Mouse (Mus musculus) limb, embryonic 12.5 days (tissue): ENCODE data around the gene Gm20388. TPM values are rescaled to one million over a fixed set of nuclear protein-coding genes. Genes with fewer than 3 reads are reported as not detected.

Source experiments
- ATAC-seq: fragments of 200-750 bp; cut with Nextera tagmentation; 2 replicates; pipeline ENCODE4 v1.8.0; 2017; ENCODE audit warnings: low read depth, moderate TSS enrichment; ENCODE audit not compliant: insufficient number of reproducible peaks, insufficient read depth, low FRiP score, low TSS enrichment
- H3K27ac ChIP-seq: fragments of 300-500 bp; sonication (generic); 2 replicates; pipeline ENCODE4 v1.5.1; 2016; ENCODE audit warnings: mild to moderate bottlenecking, moderate library complexity
- H3K27me3 ChIP-seq: fragments of 300-500 bp; sonication (generic); 2 replicates; pipeline ENCODE4 v1.6.1; 2016; ENCODE audit warnings: mild to moderate bottlenecking, moderate library complexity
- H3K36me3 ChIP-seq: fragments of 300-500 bp; sonication (generic); 2 replicates; pipeline ENCODE4 v1.6.1; 2016; ENCODE audit warnings: mild to moderate bottlenecking, moderate library complexity
- H3K4me1 ChIP-seq: fragments of 300-500 bp; sonication (generic); replicated peaks from 2 replicates; pipeline ENCODE4 v1.6.1; 2016
- H3K4me2 ChIP-seq: fragments of 300-500 bp; sonication (generic); 2 replicates; pipeline ENCODE4 v1.6.1; 2016; ENCODE audit warnings: mild to moderate bottlenecking, moderate library complexity
- H3K4me3 ChIP-seq: fragments of 300-500 bp; sonication (generic); replicated peaks from 2 replicates; pipeline ENCODE4 v1.5.1; 2016; ENCODE audit warnings: mild to moderate bottlenecking
- H3K9ac ChIP-seq: fragments of 300-500 bp; sonication (generic); replicated peaks from 2 replicates; pipeline ENCODE4 v1.6.1; 2016; ENCODE audit warnings: mild to moderate bottlenecking, moderate library complexity
- H3K9me3 ChIP-seq: fragments of 300-500 bp; sonication (generic); 2 replicates; pipeline ENCODE4 v1.6.1; 2016; ENCODE audit warnings: mild to moderate bottlenecking, moderate library complexity
- WGBS: fragments of 180-500 bp; shearing (Covaris S2); methylation state at CpG from one replicate; pipeline ENCODE4 v1.1.7; 2016; 5-methylcytosine and 5-hydroxymethylcytosine counted together
- polyA plus RNA-seq: library from polyadenylated mRNA; unstranded; fragments of >200 nt; fragmentation: Nextera tagmentation; extraction: Ambion mirVana; gene quantifications from 2 replicates; pipeline ENCODE4 v1.2.1, GENCODE M21; 2016

Gm20388 gene
- polyA plus RNA-seq, 1 experiment from 2014 or later: not detected

DNA sequence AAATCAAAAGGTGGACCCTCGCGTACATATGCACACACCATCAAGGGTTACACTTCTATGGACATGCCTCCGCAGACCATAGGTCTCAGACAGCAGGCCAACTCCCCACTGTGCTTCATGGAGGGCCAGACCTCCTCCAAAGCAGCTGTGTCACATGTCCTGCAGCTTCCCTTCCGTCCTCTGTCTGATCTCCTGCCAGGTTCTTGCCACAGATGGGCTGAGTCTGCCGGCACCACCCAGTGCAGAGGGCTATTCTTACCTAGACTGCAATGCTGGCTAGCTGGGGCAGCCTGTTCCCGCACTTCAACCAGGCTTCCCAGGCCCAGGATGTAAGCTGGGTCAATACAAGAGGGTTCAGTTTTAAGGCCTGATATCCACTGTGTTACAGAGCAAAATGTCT lies 4464.5 kb downstream of the Gm20388 start:
- Histone ChIP-seq H3K9ac (no peak overlapping the region), H3K9me3 (no peaks in the 10 kb centered on the region), H3K4me2 (no peak overlapping the region), H3K27me3 (no peaks in the 10 kb centered on the region), H3K4me3 (no peak overlapping the region), H3K4me1 (no peaks in the 10 kb centered on the region), H3K27ac (no peak overlapping the region), H3K36me3 (no peaks in the 10 kb centered on the region)
- 78% methylated on average over 6 of the region's 6 CpGs for WGBS
- no peak for ATAC-seq

DNA sequence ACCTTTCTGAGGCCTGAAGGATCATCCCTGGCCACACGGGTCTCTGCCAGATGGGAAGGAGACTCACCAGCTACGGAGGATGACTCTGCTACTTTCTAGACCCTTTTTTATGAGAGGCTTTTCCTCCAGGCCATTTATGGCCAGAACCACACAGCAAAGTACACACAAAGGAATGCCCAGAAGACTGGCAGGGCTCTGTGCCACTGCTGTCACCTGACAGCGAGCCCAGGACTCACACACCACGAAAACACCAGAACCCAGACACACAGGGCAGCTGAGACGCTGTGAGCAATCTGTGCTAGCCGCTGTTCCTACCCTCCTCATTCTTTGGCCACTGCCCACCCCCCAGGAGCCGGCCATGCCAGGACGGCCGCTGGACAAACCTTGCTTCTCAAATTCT lies 4465.1 kb downstream of the Gm20388 start:
- H3K36me3 ChIP-seq: no peaks in the 10 kb centered on the region
- H3K27ac ChIP-seq: no peak overlapping the region
- H3K9ac ChIP-seq: 0 out of 2 replicates have a peak overlapping the region, but pooled peaks have one; percentile 24
- no peaks in the 10 kb centered on the region for H3K27me3 ChIP-seq
- no peaks in the 10 kb centered on the region for H3K9me3 ChIP-seq
- H3K4me3 ChIP-seq: no peak overlapping the region
- 78% methylated on average over 9 of the region's 9 CpGs for WGBS
- no peak for ATAC-seq
- H3K4me1 ChIP-seq: no peaks in the 10 kb centered on the region
- no peak overlapping the region for H3K4me2 ChIP-seq

DNA sequence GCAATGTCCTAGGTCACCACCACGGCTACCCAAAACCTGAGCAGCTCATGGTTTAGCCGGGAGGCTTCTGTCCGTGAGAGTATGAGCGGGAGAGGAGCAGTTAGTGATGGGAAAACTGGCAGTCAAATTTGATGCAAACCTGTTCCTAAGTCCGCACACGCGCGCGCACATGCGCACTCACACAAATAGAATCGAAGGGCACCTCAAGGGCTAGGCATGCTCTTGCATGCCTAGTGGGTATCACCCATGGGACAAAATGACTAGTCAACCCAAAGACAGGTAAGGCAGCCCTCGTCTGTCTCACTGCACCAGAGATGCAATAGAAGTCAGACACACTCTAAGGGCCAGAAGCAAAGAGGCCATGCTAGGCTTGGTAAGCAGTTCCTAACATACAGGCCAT lies 4465.8 kb downstream of the Gm20388 start:
- no peaks in the 10 kb centered on the region for H3K9me3 ChIP-seq
- H3K4me1 ChIP-seq: no peaks in the 10 kb centered on the region
- H3K9ac ChIP-seq: no peak overlapping the region
- no peaks in the 10 kb centered on the region for H3K27me3 ChIP-seq
- H3K4me2 ChIP-seq: no peak overlapping the region
- H3K36me3 ChIP-seq: no peaks in the 10 kb centered on the region
- H3K4me3 ChIP-seq: no peak overlapping the region
- WGBS: 92% methylated on average over 12 of the region's 12 CpGs
- no peak overlapping the region for H3K27ac ChIP-seq
- ATAC-seq: no peak

DNA sequence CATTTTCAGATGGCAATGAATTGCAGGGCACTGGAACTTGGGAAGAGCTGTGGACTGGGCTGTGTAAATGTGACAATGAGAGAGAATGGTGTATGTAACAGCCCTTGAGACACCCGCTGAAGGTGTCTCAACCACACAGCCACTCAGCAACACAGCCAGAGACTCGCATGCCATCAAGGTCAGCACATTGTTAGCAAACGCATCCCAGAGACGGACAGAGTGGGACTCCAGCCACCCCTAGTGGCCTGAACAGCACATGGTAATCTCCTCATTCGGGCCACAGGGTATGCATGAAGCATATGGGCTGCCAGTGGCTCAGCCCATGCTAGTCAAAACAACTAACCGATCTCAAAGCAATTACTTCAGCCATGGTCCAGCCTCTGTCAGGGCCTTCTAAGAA lies 4468.6 kb downstream of the Gm20388 start:
- 71% methylated on average over 6 of the region's 6 CpGs for WGBS
- H3K4me2 ChIP-seq: no peak overlapping the region
- no peak overlapping the region for H3K27ac ChIP-seq
- no peaks in the 10 kb centered on the region for H3K9me3 ChIP-seq
- no peak overlapping the region for H3K4me3 ChIP-seq
- H3K27me3 ChIP-seq: no peaks in the 10 kb centered on the region
- no peak for ATAC-seq
- no peaks in the 10 kb centered on the region for H3K36me3 ChIP-seq
- H3K4me1 ChIP-seq: no peaks in the 10 kb centered on the region
- no peak overlapping the region for H3K9ac ChIP-seq

DNA sequence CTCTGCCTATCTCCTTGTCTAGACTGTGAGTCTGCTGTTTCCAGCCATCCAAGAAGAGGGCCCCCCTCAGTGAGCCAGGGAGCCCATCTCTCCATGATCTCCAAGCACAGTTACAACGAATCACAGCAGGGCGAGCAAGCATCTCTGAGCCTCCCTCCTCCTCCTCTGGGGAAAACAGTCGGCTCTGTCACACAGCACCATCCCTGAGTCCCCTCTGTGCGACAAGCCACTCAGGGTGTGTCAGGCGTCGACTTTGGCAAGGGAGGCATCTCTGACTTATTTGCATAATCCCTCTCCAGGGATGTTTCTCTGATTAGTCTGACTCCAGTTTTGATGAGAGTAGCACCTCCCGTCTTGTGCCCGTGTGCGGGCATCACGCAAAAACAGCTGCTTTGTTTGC lies 4471.6 kb downstream of the Gm20388 start:
- H3K36me3 ChIP-seq: no peaks in the 10 kb centered on the region
- H3K4me1 ChIP-seq: no peaks in the 10 kb centered on the region
- no peak overlapping the region for H3K4me3 ChIP-seq
- ATAC-seq: no peak
- H3K9me3 ChIP-seq: no peaks in the 10 kb centered on the region
- H3K27ac ChIP-seq: no peak overlapping the region
- no peak overlapping the region for H3K4me2 ChIP-seq
- no peaks in the 10 kb centered on the region for H3K27me3 ChIP-seq
- H3K9ac ChIP-seq: no peak overlapping the region
- 63% methylated on average over 10 of the region's 10 CpGs for WGBS

DNA sequence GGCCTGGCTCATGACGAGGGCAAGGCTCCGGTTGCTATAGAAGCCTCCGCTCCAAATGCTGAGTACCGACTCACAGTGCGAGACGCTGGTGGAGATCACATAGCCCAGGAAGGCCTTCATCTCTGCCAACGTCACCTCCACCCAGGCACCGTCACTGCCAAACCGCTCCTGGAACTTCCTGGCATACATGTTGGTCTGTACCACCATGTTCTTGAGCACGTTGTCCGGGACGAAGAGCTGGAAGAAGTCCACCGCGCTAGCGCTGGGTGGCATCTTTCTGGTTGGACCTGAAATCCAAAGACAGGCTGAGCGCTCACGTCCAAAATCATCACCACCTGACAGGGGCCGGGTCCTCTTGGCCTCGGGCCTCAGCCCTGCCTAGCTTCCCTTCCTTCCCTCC lies 4473.7 kb downstream of the Gm20388 start:
- 89% methylated on average over 19 of the region's 19 CpGs for WGBS
- no peak overlapping the region for H3K9ac ChIP-seq
- no peaks in the 10 kb centered on the region for H3K27me3 ChIP-seq
- no peak for ATAC-seq
- H3K27ac ChIP-seq: no peak overlapping the region
- no peaks in the 10 kb centered on the region for H3K36me3 ChIP-seq
- H3K9me3 ChIP-seq: no peaks in the 10 kb centered on the region
- no peaks in the 10 kb centered on the region for H3K4me1 ChIP-seq
- no peak overlapping the region for H3K4me2 ChIP-seq
- H3K4me3 ChIP-seq: no peak overlapping the region

DNA sequence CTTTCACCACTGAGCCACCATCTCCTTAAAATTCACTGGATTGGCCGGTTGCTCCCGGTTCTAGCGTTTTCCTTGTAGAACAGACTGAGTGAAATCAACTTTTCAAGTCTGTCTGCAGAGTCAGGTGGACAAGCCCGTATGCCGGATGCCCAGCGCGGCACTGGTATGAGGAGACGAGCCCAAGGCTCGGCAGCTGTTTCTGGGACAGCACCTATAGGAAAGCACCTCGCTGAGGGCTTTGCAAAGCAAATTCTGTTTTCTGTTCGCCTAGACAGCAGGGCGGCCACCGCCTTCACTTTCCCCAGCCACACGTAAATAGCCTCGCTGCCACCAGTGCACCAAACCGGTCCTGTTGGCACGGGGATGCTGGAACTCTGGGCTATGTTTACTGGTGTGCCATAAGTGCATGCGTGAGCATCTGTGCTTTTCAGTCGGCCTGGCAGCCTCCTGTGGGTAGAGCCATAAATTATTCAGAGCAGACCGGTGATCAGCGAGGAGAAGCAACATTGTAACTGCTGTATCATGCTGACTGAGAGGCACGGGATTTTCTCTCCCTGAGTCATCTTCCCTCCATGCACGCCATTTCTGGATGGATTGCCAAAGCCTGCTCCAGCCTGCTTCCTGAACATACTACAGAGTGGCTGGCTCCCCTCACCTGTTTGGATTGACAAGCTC lies 4475.7 kb downstream of the Gm20388 start:
- Histone ChIP-seq H3K4me1 (no peaks in the 10 kb centered on the region), H3K27me3 (no peaks in the 10 kb centered on the region), H3K9ac (no peak overlapping the region), H3K9me3 (no peaks in the 10 kb centered on the region), H3K36me3 (no peaks in the 10 kb centered on the region), H3K27ac (no peak overlapping the region), H3K4me3 (no peak overlapping the region), H3K4me2 (no peak overlapping the region)
- ATAC-seq: no peak
- WGBS: 81% methylated on average over 23 of the region's 23 CpGs

DNA sequence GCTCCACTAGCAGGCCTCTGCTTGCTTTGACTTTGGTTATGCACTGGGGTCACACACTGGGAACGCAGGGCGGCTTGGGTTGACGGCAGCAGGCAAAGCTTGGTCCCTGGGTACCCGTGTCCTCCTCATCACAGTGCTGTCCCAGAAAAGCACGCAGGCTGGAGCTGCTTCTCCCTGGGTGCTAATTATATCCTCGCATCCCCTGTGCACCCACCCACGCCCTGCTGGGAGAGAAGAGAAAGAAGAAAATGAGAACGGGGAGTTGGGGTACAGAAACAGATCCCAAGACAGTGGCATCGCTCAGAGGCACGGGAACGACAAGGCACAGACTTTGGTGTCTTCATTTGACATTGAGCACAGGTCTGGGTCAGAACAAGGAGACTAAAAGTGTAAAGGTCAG lies 4478.9 kb downstream of the Gm20388 start:
- H3K4me1 ChIP-seq: no peaks in the 10 kb centered on the region
- H3K9me3 ChIP-seq: no peaks in the 10 kb centered on the region
- ATAC-seq: no peak
- H3K4me3 ChIP-seq: no peak overlapping the region
- no peak overlapping the region for H3K4me2 ChIP-seq
- no peaks in the 10 kb centered on the region for H3K27me3 ChIP-seq
- no peak overlapping the region for H3K27ac ChIP-seq
- WGBS: 88% methylated on average over 11 of the region's 11 CpGs
- H3K36me3 ChIP-seq: no peaks in the 10 kb centered on the region
- no peak overlapping the region for H3K9ac ChIP-seq

DNA sequence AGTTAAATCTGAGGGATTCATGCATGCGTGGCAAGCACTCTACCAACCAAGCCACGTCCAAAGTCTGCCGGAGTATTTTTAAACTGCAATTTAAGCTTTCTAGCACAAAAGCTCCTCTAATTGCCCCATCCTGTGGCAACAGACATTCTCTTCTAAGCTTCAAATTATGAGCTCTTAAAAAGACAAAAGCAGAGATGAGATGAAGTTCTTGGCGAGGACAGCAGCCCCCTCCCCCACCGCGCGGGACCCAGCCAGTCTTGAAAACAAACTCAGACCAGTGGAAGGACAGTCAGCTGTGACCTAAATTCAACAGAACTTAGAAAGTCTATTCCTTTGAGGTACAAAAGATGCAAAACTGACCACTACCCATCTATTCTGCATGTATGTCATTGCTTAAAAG lies 4480.6 kb downstream of the Gm20388 start:
- Histone ChIP-seq H3K27ac (no peak overlapping the region), H3K27me3 (no peaks in the 10 kb centered on the region)
- 88% methylated on average over 7 of the region's 7 CpGs for WGBS

DNA sequence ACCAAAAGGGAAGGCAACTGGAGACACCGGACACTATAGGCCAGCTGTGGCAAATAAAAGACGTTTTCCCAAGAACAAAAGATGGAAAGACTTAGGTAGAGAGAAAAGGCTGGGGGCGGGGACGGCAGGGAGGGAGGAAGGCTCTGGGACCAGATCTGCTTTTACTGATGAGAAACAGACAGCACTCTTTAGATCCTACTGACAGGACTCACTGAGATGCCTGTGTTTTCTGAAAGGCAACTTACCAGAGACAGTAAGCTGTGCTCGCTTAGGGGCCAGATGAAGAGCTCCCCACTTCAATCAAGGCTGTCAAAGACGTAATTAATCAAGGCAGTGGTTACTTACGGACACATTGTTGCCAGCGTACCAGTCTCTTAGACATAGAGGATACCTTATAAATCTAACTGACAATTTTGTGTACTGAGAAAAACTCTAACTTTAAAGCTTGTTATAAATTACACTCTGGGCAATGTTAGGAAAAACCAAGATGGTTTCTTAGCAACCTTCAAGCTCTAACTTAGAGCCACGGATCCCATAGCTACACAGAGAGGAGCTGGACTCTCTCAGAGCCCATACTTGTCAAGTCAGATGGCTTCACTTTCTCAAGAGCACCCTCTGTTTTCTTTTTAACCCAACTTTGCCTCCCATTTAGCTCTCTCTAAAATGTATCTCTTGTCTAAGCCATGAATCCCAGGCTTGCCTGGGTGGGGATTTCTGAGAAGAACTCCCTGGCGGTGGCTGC lies 4481.8 kb downstream of the Gm20388 start:
- no peaks in the 10 kb centered on the region for H3K27me3 ChIP-seq
- H3K4me2 ChIP-seq: no peak overlapping the region
- no peak overlapping the region for H3K4me3 ChIP-seq
- H3K36me3 ChIP-seq: no peaks in the 10 kb centered on the region
- no peak for ATAC-seq
- 43% methylated on average over 10 of the region's 10 CpGs for WGBS
- 0 out of 2 replicates have a peak overlapping the region, but pooled peaks have one; percentile 42 for H3K27ac ChIP-seq
- H3K4me1 ChIP-seq: no peaks in the 10 kb centered on the region
- no peak overlapping the region for H3K9ac ChIP-seq
- no peaks in the 10 kb centered on the region for H3K9me3 ChIP-seq

More for the DNA sequence above, 4480.6 kb downstream of the Gm20388 start:
- no peak overlapping the region for H3K9ac ChIP-seq
- H3K4me1 ChIP-seq: no peaks in the 10 kb centered on the region
- H3K4me3 ChIP-seq: no peak overlapping the region
- no peak overlapping the region for H3K4me2 ChIP-seq
- ATAC-seq: no peak
- H3K36me3 ChIP-seq: no peaks in the 10 kb centered on the region
- no peaks in the 10 kb centered on the region for H3K9me3 ChIP-seq

DNA sequence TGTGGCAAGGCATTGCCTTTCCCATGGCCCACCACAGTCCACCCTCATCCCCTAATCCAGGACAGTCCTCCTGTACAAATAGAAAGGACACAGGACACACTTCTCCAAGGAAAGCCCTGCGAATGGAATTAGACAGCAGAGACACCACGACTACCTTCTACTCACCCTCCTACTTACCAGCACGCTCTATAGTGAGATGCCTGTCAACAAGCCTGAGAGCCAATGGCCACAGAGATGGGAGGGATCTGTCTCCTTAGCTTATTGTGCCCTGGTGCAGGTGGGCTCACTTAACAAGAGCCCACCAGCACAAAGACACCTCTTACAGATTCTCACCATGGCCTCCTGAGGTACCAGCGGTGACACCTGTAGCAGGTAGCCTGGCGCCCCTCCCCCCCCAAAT lies 4482.4 kb downstream of the Gm20388 start:
- H3K36me3 ChIP-seq: no peaks in the 10 kb centered on the region
- no peak overlapping the region for H3K4me3 ChIP-seq
- no peaks in the 10 kb centered on the region for H3K4me1 ChIP-seq
- H3K9ac ChIP-seq: no peak overlapping the region
- no peak for ATAC-seq
- WGBS: 87% methylated on average over 5 of the region's 5 CpGs
- H3K4me2 ChIP-seq: no peak overlapping the region
- 0 out of 2 replicates have a peak overlapping the region, but pooled peaks have one; percentile 42 for H3K27ac ChIP-seq
- no peaks in the 10 kb centered on the region for H3K27me3 ChIP-seq
- no peaks in the 10 kb centered on the region for H3K9me3 ChIP-seq

DNA sequence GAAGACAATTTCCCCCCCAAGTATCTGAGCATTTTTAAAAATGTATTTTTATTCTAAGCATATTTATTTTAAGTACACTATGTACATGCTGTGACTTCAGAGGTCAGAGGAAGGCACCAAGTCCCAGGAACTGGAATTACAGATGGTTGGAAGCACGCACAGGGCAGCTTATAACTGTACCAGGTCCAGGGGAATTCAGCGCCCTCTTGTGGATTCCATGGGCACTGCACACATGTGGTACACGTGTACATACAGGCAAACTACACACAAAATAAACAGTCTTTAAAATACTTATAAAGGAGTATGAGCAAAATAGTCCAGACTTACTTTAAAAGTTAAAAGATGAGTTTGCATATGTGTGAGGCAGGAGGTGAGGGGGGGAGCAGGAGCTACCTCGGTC lies 4483.3 kb downstream of the Gm20388 start:
- Histone ChIP-seq H3K4me2 (no peak overlapping the region), H3K9ac (no peak overlapping the region), H3K9me3 (no peaks in the 10 kb centered on the region), H3K27me3 (no peaks in the 10 kb centered on the region), H3K36me3 (no peaks in the 10 kb centered on the region), H3K4me1 (no peaks in the 10 kb centered on the region), H3K4me3 (no peak overlapping the region), H3K27ac (no peak overlapping the region)
- 83% methylated on average over 4 of the region's 4 CpGs for WGBS
- ATAC-seq: no peak
